Mouse (Mus musculus): ENCODE measurements around the gene Ccdc127. TPM values are rescaled to one million over a fixed set of nuclear protein-coding genes. Genes with fewer than 3 reads are reported as not detected.

The Ccdc127 gene
- 46.4 and 53.7 TPM in 2 replicates for polyA plus RNA-seq (2014; fragmentation: Nextera tagmentation; extraction: Ambion mirVana)

DNA sequence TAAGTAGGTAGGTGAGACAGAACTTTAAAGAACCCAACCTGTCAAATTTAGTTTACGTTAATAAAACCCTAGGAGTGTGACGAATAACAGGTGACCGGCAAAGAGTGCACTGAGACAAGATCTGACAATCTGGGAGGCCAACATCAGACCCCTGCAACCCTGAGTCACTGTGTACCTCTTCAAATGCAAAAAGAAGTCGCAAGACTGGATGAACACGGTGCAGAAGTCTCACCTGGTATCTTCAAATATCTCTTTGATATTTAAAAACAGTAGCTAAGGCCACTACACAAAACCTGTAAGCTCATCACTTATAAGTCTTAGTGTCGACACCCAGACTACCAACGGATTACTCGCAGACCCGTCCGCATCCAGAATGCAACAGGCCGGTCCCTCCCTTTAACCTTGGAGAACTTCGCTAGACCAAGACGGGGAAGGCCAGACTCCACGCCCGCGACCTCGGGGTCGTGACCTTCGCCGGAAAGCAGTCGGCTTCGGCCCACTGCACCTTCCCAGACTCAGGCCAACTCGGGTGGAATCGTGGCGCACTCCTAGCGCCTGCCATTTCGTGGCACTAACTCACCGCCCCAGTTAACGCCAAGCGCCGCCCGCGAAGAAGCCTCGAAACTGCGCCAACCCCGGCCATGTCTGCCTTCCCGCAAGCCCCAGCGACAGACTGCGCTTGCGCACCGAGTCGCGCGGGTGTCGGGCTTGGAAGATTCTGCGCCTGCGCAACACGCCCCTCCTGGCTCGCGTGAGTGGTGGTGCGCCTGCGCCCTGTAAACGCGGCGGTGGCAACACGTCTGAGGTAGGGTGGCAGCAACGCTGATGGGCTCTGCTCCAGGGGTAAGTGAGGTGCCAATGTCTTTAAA lies at the start of gene Ccdc127, which contains the start of gene Sdha:
Gene Ccdc127 (plus strand): TSS at position 744 of the 869 bp plus-strand sequence.
Gene Sdha (minus strand): TSS at position 715 of the 869 bp plus-strand sequence.
- Histone ChIP-seq H3K4me1 (replicated peaks; ENCODE audit: control insufficient read depth, insufficient read depth, low read length) (peaks cover 7% of the 10 kb centered on the region; the same call in 1 of the 2 replicates), H3K36me3 (ENCODE audit: control insufficient read depth, insufficient read depth, low read length) (peaks cover 7% of the 10 kb centered on the region), H3K9me3 (ENCODE audit: control insufficient read depth, low read length) (no peaks in the 10 kb centered on the region), H3K4me2 (peak within 1 kb of the TSS; percentile 83), H3K27me3 (replicated peaks; ENCODE audit: control insufficient read depth, insufficient read depth, low read length) (no peaks in the 10 kb centered on the region), H3K27ac (ENCODE audit: low read depth, low read length) (peak within 1 kb of the TSS; percentile 66), H3K4me3 (ENCODE audit: low read depth, low read length) (peak within 1 kb of the TSS; percentile 83), H3K9ac (ENCODE audit: low read depth, low read length) (peak within 1 kb of the TSS; percentile 94)
- 2% methylated on average over 57 of the region's 57 CpGs for WGBS
- ATAC-seq (replicated peaks; ENCODE audit: low FRiP score) (peak; percentile 96), DNase-seq (ENCODE audit: low spot score) (peak; percentile 96)

DNA sequence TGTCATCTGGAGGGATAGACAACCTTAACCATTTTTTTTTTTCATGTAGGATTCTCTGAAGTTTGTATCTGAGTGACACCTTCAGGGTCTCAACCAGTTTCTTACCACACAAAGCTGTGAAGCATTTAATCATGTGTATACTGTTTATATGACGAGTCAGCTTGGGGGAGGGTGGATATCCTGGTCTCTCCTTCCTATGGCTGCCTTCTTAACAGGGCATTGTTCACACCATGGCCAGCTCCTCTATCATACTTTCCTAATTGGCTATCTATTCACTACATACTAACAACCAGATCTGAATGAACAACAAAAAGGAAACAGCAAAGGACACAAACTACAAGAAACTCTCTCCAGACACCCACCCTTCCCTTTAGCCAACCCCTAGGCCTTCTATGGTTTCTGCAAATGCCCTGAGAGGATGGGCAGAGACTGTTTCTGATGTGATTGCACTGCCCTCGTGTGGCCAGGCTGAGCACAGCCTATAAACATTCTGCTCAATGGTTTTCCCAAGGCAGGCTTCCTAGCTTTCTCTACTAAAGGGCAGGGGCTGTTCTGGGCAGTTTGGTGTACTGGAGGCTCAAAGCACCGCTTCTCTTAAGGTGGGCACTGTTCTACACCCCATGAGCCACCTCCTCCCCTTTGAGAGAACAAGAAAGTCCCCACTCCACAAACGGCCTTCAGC lies 49.0 kb upstream of the Ccdc127 start:
- Histone ChIP-seq H3K4me1 (replicated peaks; ENCODE audit: control insufficient read depth, insufficient read depth, low read length) (no peaks in the 10 kb centered on the region), H3K27me3 (replicated peaks; ENCODE audit: control insufficient read depth, insufficient read depth, low read length) (no peaks in the 10 kb centered on the region), H3K9me3 (ENCODE audit: control insufficient read depth, low read length) (no peaks in the 10 kb centered on the region), H3K36me3 (ENCODE audit: control insufficient read depth, insufficient read depth, low read length) (peaks cover 4% of the 10 kb centered on the region; the same call in 1 of the 2 replicates), H3K4me2 (no peak overlapping the region), H3K4me3 (ENCODE audit: low read depth, low read length) (no peak overlapping the region), H3K27ac (ENCODE audit: low read depth, low read length) (no peak overlapping the region), H3K9ac (ENCODE audit: low read depth, low read length) (no peak overlapping the region)
- DNase-seq (ENCODE audit: low spot score) (peak; percentile 49), ATAC-seq (replicated peaks; ENCODE audit: low FRiP score) (peak; percentile 56)
- WGBS, result 38% methylated on average over 4 of the region's 4 CpGs

DNA sequence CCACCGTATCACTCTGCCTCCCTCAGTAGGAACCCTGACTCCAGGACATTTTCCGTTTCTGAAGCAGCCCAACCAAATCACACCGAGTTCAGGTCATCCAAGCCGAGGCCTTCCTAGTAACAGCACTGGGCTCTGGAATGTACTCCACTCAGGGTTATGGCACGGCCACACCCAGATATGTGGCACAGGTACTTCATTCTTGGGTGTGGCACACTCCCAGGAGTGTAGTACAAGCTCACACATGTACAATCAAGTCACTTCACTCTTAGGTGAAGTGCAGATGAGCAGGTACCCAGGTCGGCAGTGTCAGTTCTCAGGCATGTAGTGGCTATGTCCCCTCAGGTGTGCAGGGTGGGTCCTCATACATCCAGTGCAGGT lies 48.5 kb upstream of the Ccdc127 start:
- no peak overlapping the region for H3K4me2 ChIP-seq
- H3K27ac ChIP-seq (ENCODE audit: low read depth, low read length), result no peak overlapping the region
- no peaks in the 10 kb centered on the region for H3K4me1 ChIP-seq (replicated peaks; ENCODE audit: control insufficient read depth, insufficient read depth, low read length)
- peaks cover 4% of the 10 kb centered on the region; the same call in 1 of the 2 replicates for H3K36me3 ChIP-seq (ENCODE audit: control insufficient read depth, insufficient read depth, low read length)
- no peaks in the 10 kb centered on the region for H3K9me3 ChIP-seq (ENCODE audit: control insufficient read depth, low read length)
- 67% methylated on average over 6 of the region's 6 CpGs for WGBS
- H3K4me3 ChIP-seq (ENCODE audit: low read depth, low read length), result no peak overlapping the region
- H3K27me3 ChIP-seq (replicated peaks; ENCODE audit: control insufficient read depth, insufficient read depth, low read length), result no peaks in the 10 kb centered on the region
- DNase-seq (ENCODE audit: low spot score) (no peak), ATAC-seq (replicated peaks; ENCODE audit: low FRiP score) (peak; percentile 43)
- no peak overlapping the region for H3K9ac ChIP-seq (ENCODE audit: low read depth, low read length)

DNA sequence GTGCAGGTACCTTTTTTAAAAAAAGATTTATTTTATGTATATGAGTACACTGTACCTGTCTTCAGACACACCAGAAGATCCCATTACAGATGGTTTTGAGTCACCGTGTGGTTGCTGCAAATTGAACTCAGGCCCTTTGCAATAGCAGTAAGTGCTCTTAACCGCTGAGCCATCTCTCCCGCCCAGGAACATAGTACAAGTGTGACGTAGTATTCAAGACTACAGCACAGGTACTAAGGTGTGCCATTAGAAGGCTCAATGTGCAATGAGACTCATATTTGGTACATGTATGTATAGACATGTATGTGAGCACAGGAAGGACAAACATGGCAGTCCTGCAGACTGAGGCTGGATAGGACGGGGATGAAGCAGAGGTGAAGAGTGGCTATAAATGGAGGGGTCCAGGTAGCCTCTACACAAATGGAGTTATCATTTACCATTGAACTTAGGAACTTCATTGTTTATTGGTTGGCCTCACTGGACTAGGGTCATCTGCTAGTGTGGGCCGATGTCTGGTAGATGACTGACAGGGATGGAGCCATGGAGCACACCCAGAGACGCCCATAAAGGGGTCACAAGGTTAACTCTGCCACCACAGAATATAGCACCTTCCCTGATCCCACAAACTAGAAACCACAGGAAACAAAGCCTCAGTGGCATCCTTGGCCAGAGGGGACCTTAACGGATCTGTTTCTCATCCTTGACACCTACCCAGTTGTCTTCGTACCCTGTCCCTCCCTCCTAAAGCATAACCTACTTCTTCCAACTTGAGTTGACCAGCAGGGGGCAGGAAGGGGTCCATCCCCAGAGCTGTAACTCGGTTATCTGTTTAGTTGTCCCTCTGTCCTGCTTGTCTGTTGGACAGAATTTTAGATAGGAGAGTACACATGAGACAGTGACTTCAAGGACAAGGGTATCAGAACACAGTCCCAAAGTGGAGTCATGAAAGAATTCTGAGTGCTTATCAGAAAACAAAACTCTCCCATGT lies 47.8 kb upstream of the Ccdc127 start:
- no peak for DNase-seq (ENCODE audit: low spot score)
- ATAC-seq (replicated peaks; ENCODE audit: low FRiP score), result no peak
- Histone ChIP-seq H3K36me3 (ENCODE audit: control insufficient read depth, insufficient read depth, low read length) (peaks cover 4% of the 10 kb centered on the region; the same call in 1 of the 2 replicates), H3K4me1 (replicated peaks; ENCODE audit: control insufficient read depth, insufficient read depth, low read length) (no peaks in the 10 kb centered on the region), H3K9me3 (ENCODE audit: control insufficient read depth, low read length) (no peaks in the 10 kb centered on the region), H3K9ac (ENCODE audit: low read depth, low read length) (no peak overlapping the region), H3K27me3 (replicated peaks; ENCODE audit: control insufficient read depth, insufficient read depth, low read length) (no peaks in the 10 kb centered on the region), H3K27ac (ENCODE audit: low read depth, low read length) (no peak overlapping the region), H3K4me2 (no peak overlapping the region), H3K4me3 (ENCODE audit: low read depth, low read length) (no peak overlapping the region)
- 78% methylated on average over 10 of the region's 10 CpGs for WGBS

DNA sequence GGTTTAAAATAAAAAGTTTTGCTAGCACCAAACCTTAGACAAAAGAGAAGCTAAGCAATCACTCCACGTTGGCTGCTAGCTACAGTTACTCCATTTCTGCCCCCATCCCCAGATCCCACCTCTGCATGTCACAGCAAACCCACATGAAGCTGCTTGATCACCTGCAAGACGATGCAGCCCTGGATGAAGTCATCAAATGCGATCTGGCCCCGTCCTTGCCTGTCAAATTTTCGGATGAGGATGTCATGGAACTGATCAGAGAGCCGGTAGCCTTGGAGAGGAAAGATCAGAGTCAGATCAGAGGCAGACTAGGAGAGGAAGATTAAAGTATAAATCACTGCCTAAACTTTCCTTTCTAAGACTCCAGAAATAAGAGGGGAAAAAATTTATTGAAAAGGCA lies 44.7 kb upstream of the Ccdc127 start:
- WGBS, result 91% methylated on average over 6 of the region's 6 CpGs
- H3K4me2 ChIP-seq, result no peak overlapping the region
- H3K27ac ChIP-seq (ENCODE audit: low read depth, low read length), result no peak overlapping the region
- H3K36me3 ChIP-seq (ENCODE audit: control insufficient read depth, insufficient read depth, low read length), result peaks cover 4% of the 10 kb centered on the region; the same call in 1 of the 2 replicates
- H3K27me3 ChIP-seq (replicated peaks; ENCODE audit: control insufficient read depth, insufficient read depth, low read length), result no peaks in the 10 kb centered on the region
- no peak overlapping the region for H3K9ac ChIP-seq (ENCODE audit: low read depth, low read length)
- H3K4me3 ChIP-seq (ENCODE audit: low read depth, low read length), result no peak overlapping the region
- DNase-seq (ENCODE audit: low spot score) (no peak), ATAC-seq (replicated peaks; ENCODE audit: low FRiP score) (no peak)
- no peaks in the 10 kb centered on the region for H3K4me1 ChIP-seq (replicated peaks; ENCODE audit: control insufficient read depth, insufficient read depth, low read length)
- no peaks in the 10 kb centered on the region for H3K9me3 ChIP-seq (ENCODE audit: control insufficient read depth, low read length)

DNA sequence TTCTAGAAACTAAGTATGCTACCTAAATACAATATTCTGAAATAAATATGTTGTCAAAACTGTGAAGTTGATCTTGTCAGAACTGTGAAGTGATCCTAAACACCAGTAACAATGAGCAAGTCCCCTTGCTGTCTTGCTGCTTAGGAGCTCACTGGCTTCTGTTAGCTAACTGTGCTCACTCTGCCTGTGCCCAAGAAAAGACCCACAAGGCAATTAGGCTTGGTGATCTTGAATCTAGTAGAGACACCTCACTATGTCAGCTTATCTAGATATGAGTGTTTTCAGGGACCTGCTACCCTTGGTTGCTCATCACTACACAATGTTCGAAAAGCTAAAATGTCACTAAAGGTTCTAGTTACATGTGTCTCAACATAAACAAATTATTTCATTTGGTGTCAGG lies 44.3 kb upstream of the Ccdc127 start:
- Histone ChIP-seq H3K4me3 (ENCODE audit: low read depth, low read length) (no peak overlapping the region), H3K4me1 (replicated peaks; ENCODE audit: control insufficient read depth, insufficient read depth, low read length) (no peaks in the 10 kb centered on the region), H3K9me3 (ENCODE audit: control insufficient read depth, low read length) (no peaks in the 10 kb centered on the region), H3K27me3 (replicated peaks; ENCODE audit: control insufficient read depth, insufficient read depth, low read length) (no peaks in the 10 kb centered on the region), H3K4me2 (no peak overlapping the region), H3K27ac (ENCODE audit: low read depth, low read length) (no peak overlapping the region), H3K36me3 (ENCODE audit: control insufficient read depth, insufficient read depth, low read length) (peaks cover 4% of the 10 kb centered on the region; the same call in 1 of the 2 replicates), H3K9ac (ENCODE audit: low read depth, low read length) (no peak overlapping the region)
- WGBS, result 90% methylated on average over 1 of the region's 1 CpGs
- ATAC-seq (replicated peaks; ENCODE audit: low FRiP score) (no peak), DNase-seq (ENCODE audit: low spot score) (no peak)

DNA sequence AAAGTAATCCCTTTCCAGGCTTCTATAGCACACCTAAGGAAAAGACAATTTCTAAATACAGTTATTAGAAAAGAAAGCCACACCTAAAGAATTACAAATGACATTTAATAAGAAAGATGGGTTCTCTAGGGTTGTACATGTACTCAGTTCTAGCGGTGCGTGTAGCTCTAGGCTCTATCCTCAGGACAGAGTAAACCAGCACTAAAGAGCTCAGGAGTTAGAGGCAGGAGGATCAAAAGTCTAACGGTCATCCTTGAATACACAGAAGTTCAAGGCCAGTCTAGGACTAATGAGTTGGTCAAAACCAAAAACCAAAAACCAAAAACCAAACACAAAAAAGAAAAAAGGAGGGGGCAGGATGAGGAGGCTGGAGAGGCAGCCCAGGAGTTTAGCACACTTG lies 35.5 kb upstream of the Ccdc127 start:
- Histone ChIP-seq H3K36me3 (ENCODE audit: control insufficient read depth, insufficient read depth, low read length) (peaks cover 6% of the 10 kb centered on the region; the same call in 1 of the 2 replicates), H3K4me2 (no peak overlapping the region), H3K4me1 (replicated peaks; ENCODE audit: control insufficient read depth, insufficient read depth, low read length) (peaks cover 10% of the 10 kb centered on the region; the same call in 1 of the 2 replicates), H3K4me3 (ENCODE audit: low read depth, low read length) (no peak overlapping the region), H3K9me3 (ENCODE audit: control insufficient read depth, low read length) (no peaks in the 10 kb centered on the region), H3K27me3 (replicated peaks; ENCODE audit: control insufficient read depth, insufficient read depth, low read length) (no peaks in the 10 kb centered on the region), H3K27ac (ENCODE audit: low read depth, low read length) (no peak overlapping the region), H3K9ac (ENCODE audit: low read depth, low read length) (no peak overlapping the region)
- 90% methylated on average over 3 of the region's 3 CpGs for WGBS
- DNase-seq (ENCODE audit: low spot score) (no peak), ATAC-seq (replicated peaks; ENCODE audit: low FRiP score) (no peak)

DNA sequence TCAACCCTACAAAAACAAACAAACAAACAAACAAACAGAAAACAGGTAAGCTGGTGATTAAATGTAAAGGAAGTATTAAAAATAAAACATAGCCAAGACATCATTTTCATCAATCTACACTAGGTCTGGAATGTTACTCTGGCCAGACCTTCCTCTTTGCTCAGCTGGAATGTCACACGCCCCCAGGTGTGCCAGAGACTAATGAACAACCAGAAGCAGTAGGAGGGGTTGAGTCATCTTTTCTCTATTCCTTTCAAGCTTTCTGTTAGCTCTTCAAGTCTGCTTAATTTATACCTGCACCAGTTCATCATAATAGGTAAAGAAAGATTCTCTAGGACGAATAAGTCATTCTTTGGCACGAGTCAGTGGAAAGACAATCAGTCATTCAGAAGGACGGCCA lies 33.7 kb upstream of the Ccdc127 start:
- no peak overlapping the region for H3K27ac ChIP-seq (ENCODE audit: low read depth, low read length)
- no peaks in the 10 kb centered on the region for H3K9me3 ChIP-seq (ENCODE audit: control insufficient read depth, low read length)
- 25% methylated on average over 4 of the region's 4 CpGs for WGBS
- peaks cover 12% of the 10 kb centered on the region; the same call in 1 of the 2 replicates for H3K36me3 ChIP-seq (ENCODE audit: control insufficient read depth, insufficient read depth, low read length)
- ATAC-seq (replicated peaks; ENCODE audit: low FRiP score) (no peak), DNase-seq (ENCODE audit: low spot score) (no peak)
- no peaks in the 10 kb centered on the region for H3K27me3 ChIP-seq (replicated peaks; ENCODE audit: control insufficient read depth, insufficient read depth, low read length)
- peaks cover 10% of the 10 kb centered on the region; the same call in 1 of the 2 replicates for H3K4me1 ChIP-seq (replicated peaks; ENCODE audit: control insufficient read depth, insufficient read depth, low read length)
- peak overlapping the region; percentile 89 for H3K4me2 ChIP-seq
- peak overlapping the region; percentile 93 for H3K4me3 ChIP-seq (ENCODE audit: low read depth, low read length)
- H3K9ac ChIP-seq (ENCODE audit: low read depth, low read length), result peak overlapping the region; percentile 85
